Mouse (Mus musculus) midbrain, embryonic 11.5 days (tissue): ENCODE measurements around the gene Sgk1. TPM values are rescaled to one million over a fixed set of nuclear protein-coding genes. Genes with fewer than 3 reads are reported as not detected.

Experiments used
- ATAC-seq: fragments of 200-750 bp; cut with Nextera tagmentation; 2 replicates; pipeline ENCODE4 v1.8.0; 2017; ENCODE audit warnings: moderate TSS enrichment, moderate library complexity; ENCODE audit not compliant: low FRiP score
- DNase-seq: peaks from one replicate; pipeline ENCODE4 v3.0.0; 2015; ENCODE audit warnings: low spot score; ENCODE audit errors: missing footprints
- H3K27ac ChIP-seq: fragments of 300-500 bp; sonication (generic); 2 replicates; pipeline ENCODE4 v1.5.1; 2014; ENCODE audit warnings: low read depth, low read length
- H3K27me3 ChIP-seq: fragments of 300-500 bp; sonication (generic); 2 replicates; pipeline ENCODE4 v1.6.1; 2014; ENCODE audit warnings: mild to moderate bottlenecking, low read length, moderate library complexity, mixed read lengths; ENCODE audit not compliant: control insufficient read depth, insufficient read depth
- H3K36me3 ChIP-seq: fragments of 300-500 bp; sonication (generic); 2 replicates; pipeline ENCODE4 v1.6.1; 2014; ENCODE audit warnings: mild to moderate bottlenecking, low read length, moderate library complexity, mixed read lengths; ENCODE audit not compliant: control insufficient read depth, insufficient read depth
- H3K4me1 ChIP-seq: fragments of 300-500 bp; sonication (generic); 2 replicates; pipeline ENCODE4 v1.6.1; 2014; ENCODE audit warnings: low read length; ENCODE audit not compliant: control insufficient read depth, insufficient read depth
- H3K4me2 ChIP-seq: fragments of 300-500 bp; sonication (generic); 2 replicates; pipeline ENCODE4 v1.6.1; 2014; ENCODE audit warnings: mild to moderate bottlenecking, moderate library complexity
- H3K4me3 ChIP-seq: fragments of 300-500 bp; sonication (generic); 2 replicates; pipeline ENCODE4 v1.5.1; 2014; ENCODE audit warnings: low read depth, low read length
- H3K9ac ChIP-seq: fragments of 300-500 bp; sonication (generic); 2 replicates; pipeline ENCODE4 v1.6.1; 2014; ENCODE audit warnings: low read length
- H3K9me3 ChIP-seq: fragments of 300-500 bp; sonication (generic); 2 replicates; pipeline ENCODE4 v1.6.1; 2016; ENCODE audit warnings: low read length; ENCODE audit not compliant: control insufficient read depth
- WGBS: fragments of 180-500 bp; shearing (Covaris S2); extraction: QIAGEN DNeasy Blood & Tissue Kit; methylation state at CpG from one replicate; pipeline ENCODE4 v1.1.7; 2014; 5-methylcytosine and 5-hydroxymethylcytosine counted together
- polyA plus RNA-seq: library from polyadenylated mRNA; unstranded; fragments of >200 nt; fragmentation: Nextera tagmentation; extraction: Ambion mirVana; gene quantifications from 2 replicates; pipeline ENCODE4 v1.2.1, GENCODE M21; 2014

The Sgk1 gene
- polyA plus RNA-seq, 1 experiment from 2014 or later, result 20.8 TPM

GRCm38 (mm10) chr10:21845601-21846282 is 36.2 kb upstream of the Sgk1 start:
- Histone ChIP-seq H3K27ac (no peak overlapping the region), H3K4me2 (no peak overlapping the region), H3K4me1 (no peaks in the 10 kb centered on the region), H3K4me3 (no peak overlapping the region), H3K27me3 (no peaks in the 10 kb centered on the region), H3K36me3 (no peaks in the 10 kb centered on the region), H3K9me3 (no peaks in the 10 kb centered on the region), H3K9ac (no peak overlapping the region)
- WGBS, result 78% methylated on average over 10 of the region's 10 CpGs
- ATAC-seq (no peak), DNase-seq (no peak)

- ATAC-seq, result no peak
- peak; percentile 70 for DNase-seq
- no peak overlapping the region for H3K4me2 ChIP-seq
- H3K9me3 ChIP-seq, result no peaks in the 10 kb centered on the region
- no peak overlapping the region for H3K9ac ChIP-seq
- H3K4me3 ChIP-seq, result no peak overlapping the region
- 95% methylated on average over 9 of the region's 9 CpGs for WGBS
- H3K27ac ChIP-seq, result no peak overlapping the region
- H3K36me3 ChIP-seq, result no peaks in the 10 kb centered on the region
- H3K27me3 ChIP-seq, result no peaks in the 10 kb centered on the region
- H3K4me1 ChIP-seq, result no peaks in the 10 kb centered on the region
Observed at GRCm38 (mm10) chr10:21846366-21846765, 35.6 kb upstream of the Sgk1 start.

GRCm38 (mm10) chr10:21847026-21847820 is 34.8 kb upstream of the Sgk1 start:
- no peaks in the 10 kb centered on the region for H3K9me3 ChIP-seq
- DNase-seq, result peak; percentile 47
- no peaks in the 10 kb centered on the region for H3K36me3 ChIP-seq

GRCm38 (mm10) chr10:21847931-21848670 is 33.9 kb upstream of the Sgk1 start:
- no peaks in the 10 kb centered on the region for H3K27me3 ChIP-seq
- 84% methylated on average over 16 of the region's 16 CpGs for WGBS
- H3K4me3 ChIP-seq, result no peak overlapping the region
- H3K9me3 ChIP-seq, result no peaks in the 10 kb centered on the region
- ATAC-seq (no peak), DNase-seq (no peak)
- no peaks in the 10 kb centered on the region for H3K4me1 ChIP-seq
- H3K36me3 ChIP-seq, result no peaks in the 10 kb centered on the region
- H3K4me2 ChIP-seq, result no peak overlapping the region
- no peak overlapping the region for H3K9ac ChIP-seq
- no peak overlapping the region for H3K27ac ChIP-seq

More at GRCm38 (mm10) chr10:21847026-21847820, 34.8 kb upstream of the Sgk1 start:
- Histone ChIP-seq H3K27me3 (no peaks in the 10 kb centered on the region), H3K4me2 (no peak overlapping the region), H3K4me1 (no peaks in the 10 kb centered on the region), H3K4me3 (no peak overlapping the region), H3K9ac (no peak overlapping the region), H3K27ac (no peak overlapping the region)
- no peak for ATAC-seq
- 90% methylated on average over 11 of the region's 11 CpGs for WGBS

- no peak overlapping the region for H3K9ac ChIP-seq
- DNase-seq (peak; percentile 75), ATAC-seq (no peak)
- no peaks in the 10 kb centered on the region for H3K27me3 ChIP-seq
- WGBS, result 83% methylated on average over 8 of the region's 8 CpGs
- H3K9me3 ChIP-seq, result no peaks in the 10 kb centered on the region
- H3K4me1 ChIP-seq, result no peaks in the 10 kb centered on the region
- H3K4me3 ChIP-seq, result no peak overlapping the region
- H3K36me3 ChIP-seq, result no peaks in the 10 kb centered on the region
- no peak overlapping the region for H3K27ac ChIP-seq
- H3K4me2 ChIP-seq, result no peak overlapping the region
Observed at GRCm38 (mm10) chr10:21849251-21849650, 32.7 kb upstream of the Sgk1 start.

GRCm38 (mm10) chr10:21850330-21850729 is 31.7 kb upstream of the Sgk1 start:
- Histone ChIP-seq H3K27me3 (no peaks in the 10 kb centered on the region), H3K9ac (no peak overlapping the region), H3K4me1 (no peaks in the 10 kb centered on the region), H3K36me3 (no peaks in the 10 kb centered on the region), H3K4me2 (no peak overlapping the region), H3K9me3 (no peaks in the 10 kb centered on the region), H3K4me3 (no peak overlapping the region), H3K27ac (no peak overlapping the region)
- DNase-seq (peak; percentile 21), ATAC-seq (no peak)
- 88% methylated on average over 3 of the region's 3 CpGs for WGBS

GRCm38 (mm10) chr10:21853122-21853521 is 28.9 kb upstream of the Sgk1 start:
- Histone ChIP-seq H3K27ac (no peak overlapping the region), H3K27me3 (no peaks in the 10 kb centered on the region), H3K9ac (no peak overlapping the region), H3K9me3 (no peaks in the 10 kb centered on the region), H3K4me2 (no peak overlapping the region), H3K36me3 (no peaks in the 10 kb centered on the region), H3K4me3 (no peak overlapping the region), H3K4me1 (no peaks in the 10 kb centered on the region)
- 86% methylated on average over 6 of the region's 6 CpGs for WGBS
- ATAC-seq, result no peak
- DNase-seq, result no peak

GRCm38 (mm10) chr10:21853566-21854328 is 28.2 kb upstream of the Sgk1 start:
- Histone ChIP-seq H3K4me3 (no peak overlapping the region), H3K36me3 (no peaks in the 10 kb centered on the region), H3K9me3 (no peaks in the 10 kb centered on the region), H3K9ac (no peak overlapping the region), H3K27ac (no peak overlapping the region), H3K27me3 (no peaks in the 10 kb centered on the region), H3K4me1 (no peaks in the 10 kb centered on the region), H3K4me2 (no peak overlapping the region)
- WGBS, result 95% methylated on average over 14 of the region's 14 CpGs
- no peak for ATAC-seq
- DNase-seq, result peak; percentile 61
